Mouse (Mus musculus) forebrain, embryonic 10.5 days (tissue): ENCODE measurements around the gene Pola1. TPM values are rescaled to one million over a fixed set of nuclear protein-coding genes. Genes with fewer than 3 reads are reported as not detected.

Experiments used
- DNase-seq: peaks from one replicate; pipeline ENCODE4 v3.0.0-alpha.2; 2017; ENCODE audit warnings: low spot score; ENCODE audit errors: extremely low spot score
- H3K27ac ChIP-seq: fragments of 300-500 bp; sonication (generic); 2 replicates; pipeline ENCODE4 v1.5.1; 2016; ENCODE audit warnings: mild to moderate bottlenecking
- H3K27me3 ChIP-seq: fragments of 300-500 bp; sonication (generic); 2 replicates; pipeline ENCODE4 v1.6.1; 2016; ENCODE audit warnings: mild to moderate bottlenecking; ENCODE audit not compliant: poor library complexity, severe bottlenecking
- H3K36me3 ChIP-seq: fragments of 300-500 bp; sonication (generic); replicated peaks from 2 replicates; pipeline ENCODE4 v1.6.1; 2016; ENCODE audit warnings: mild to moderate bottlenecking, moderate library complexity
- H3K4me1 ChIP-seq: fragments of 300-500 bp; sonication (generic); 2 replicates; pipeline ENCODE4 v1.6.1; 2016
- H3K4me3 ChIP-seq: fragments of 300-500 bp; sonication (generic); 2 replicates; pipeline ENCODE4 v1.5.1; 2016; ENCODE audit warnings: mild to moderate bottlenecking, moderate library complexity
- H3K9me3 ChIP-seq: fragments of 300-500 bp; sonication (generic); 2 replicates; pipeline ENCODE4 v1.6.1; 2016; ENCODE audit warnings: mild to moderate bottlenecking, moderate library complexity
- WGBS: fragments of 180-500 bp; shearing (Covaris S2); methylation state at CpG from one replicate; pipeline ENCODE4 v1.1.7; 2016; 5-methylcytosine and 5-hydroxymethylcytosine counted together
- polyA plus RNA-seq: library from polyadenylated mRNA; unstranded; fragments of >200 nt; fragmentation: Nextera tagmentation; extraction: Ambion mirVana; gene quantifications from 2 replicates; pipeline ENCODE4 v1.2.1, GENCODE M21; 2016

Gene Pola1
- polyA plus RNA-seq, 1 experiment from 2014 or later: 30.7 TPM

- Histone ChIP-seq H3K27me3 (peaks cover 45% of the 10 kb centered on the region), H3K4me3 (no peak overlapping the region), H3K36me3 (no peaks in the 10 kb centered on the region), H3K4me1 (peaks cover 23% of the 10 kb centered on the region), H3K27ac (no peak overlapping the region), H3K9me3 (no peaks in the 10 kb centered on the region)
- no peak for DNase-seq
- 38% methylated on average over 3 of the region's 3 CpGs for WGBS
Observed at GRCm38 (mm10) chrX:93275689-93276088, 356.3 kb downstream of the Pola1 start.

Other genes with a start within 250 kb of the Pola1 start
- gene Pcyt1b, start 22.7 kb upstream of the Pola1 start, polyA plus RNA-seq: 3.1 and 4.1 TPM in 2 replicates
- 71.8 and 76.4 TPM in 2 replicates for gene Pdk3, start 200.0 kb upstream of the Pola1 start, polyA plus RNA-seq